Mouse (Mus musculus): ENCODE data around the gene Iqgap2. TPM values are rescaled to one million over a fixed set of nuclear protein-coding genes. Genes with fewer than 3 reads are reported as not detected.

Iqgap2 gene
- total and polyA plus RNA-seq, 3 experiments = 0.27 to 0.32 TPM; not detected in 1

- no peaks in the 10 kb centered on the region for H3K27me3 ChIP-seq (ENCODE audit: control insufficient read depth in 1 of 2, insufficient read depth in 2 of 2, low read length in 2 of 2)
- peaks cover 0 to 27% of the 10 kb centered on the region in 2 experiments; a peak in 2 of 4 replicates for H3K36me3 ChIP-seq (ENCODE audit: control insufficient read depth in 1 of 2, insufficient read depth in 2 of 2, low read length in 2 of 2)
- H3K4me3 ChIP-seq (ENCODE audit: control insufficient read depth in 1 of 2, insufficient read depth in 1 of 2, low read depth in 2 of 2, low read length in 2 of 2) = no peak overlapping the region
- no peak overlapping the region for H3K9ac ChIP-seq (ENCODE audit: control insufficient read depth, low read depth, low read length, poor library complexity, severe bottlenecking)
- DNase-seq (ENCODE audit: low read depth, low spot score) = no peak
- H3K9me3 ChIP-seq (replicated peaks; ENCODE audit: insufficient read depth, low read length) = no peaks in the 10 kb centered on the region
- H3K4me1 ChIP-seq (ENCODE audit: control insufficient read depth in 1 of 2, insufficient read depth in 2 of 2, low read length in 2 of 2) = peaks cover 8 to 31% of the 10 kb centered on the region in 2 experiments
- no peaks in the 10 kb centered on the region for H3K79me2 ChIP-seq (ENCODE audit: control insufficient read depth, insufficient read depth, low read length, poor library complexity)
- TF ChIP-seq NRF1 (IDR thresholded peaks at IDR 0.05; ENCODE audit: insufficient read depth, low read depth, low read length, poor library complexity, severe bottlenecking) (no peak), USF2 (IDR thresholded peaks at IDR 0.05; ENCODE audit: borderline replicate concordance in 1 of 2, insufficient read depth in 1 of 2, low read depth in 1 of 2, low read length in 2 of 2) (no peak), RAD21 (IDR thresholded peaks at IDR 0.05; ENCODE audit: low read depth, low read length) (no peak), GABPA (IDR thresholded peaks at IDR 0.05; ENCODE audit: low read depth, low read length) (no peak), HCFC1 (IDR thresholded peaks at IDR 0.05; ENCODE audit: low read depth, low read length) (no peak), ZMIZ1 (IDR thresholded peaks at IDR 0.05; ENCODE audit: low read depth, low read length) (no peak), MYC (IDR thresholded peaks at IDR 0.05; ENCODE audit: low read depth, low read length) (no peak), POLR2AphosphoS2 (IDR thresholded peaks at IDR 0.05; ENCODE audit: low read length) (no peak), SMC3 (IDR thresholded peaks at IDR 0.05; ENCODE audit: low read depth, low read length) (no peak), USF1 (IDR thresholded peaks at IDR 0.05; ENCODE audit: low read depth, low read length) (no peak), JUND (IDR thresholded peaks at IDR 0.05; ENCODE audit: low read depth, low read length) (no peak), EP300 (IDR thresholded peaks at IDR 0.05; ENCODE audit: low read depth in 1 of 2, low read length in 2 of 2) (no peak), MAFK (IDR thresholded peaks at IDR 0.05; ENCODE audit: borderline replicate concordance, low read depth, low read length) (no peak), MXI1 (IDR thresholded peaks at IDR 0.05; ENCODE audit: low read depth, low read length) (no peak), ZKSCAN1 (IDR thresholded peaks at IDR 0.05; ENCODE audit: low read depth, low read length) (no peak), RCOR1 (IDR thresholded peaks at IDR 0.05; ENCODE audit: low read depth, low read length) (no peak)
- no peak overlapping the region for H3K27ac ChIP-seq (ENCODE audit: control insufficient read depth, low read depth, low read length)
Observed at GRCm38 (mm10) chr13:95659432-95659831, 232.3 kb downstream of the Iqgap2 start.

GRCm38 (mm10) chr13:95657171-95657570 lies 234.6 kb downstream of the Iqgap2 start:
- Histone ChIP-seq H3K9ac (ENCODE audit: control insufficient read depth, low read depth, low read length, poor library complexity, severe bottlenecking) (no peak overlapping the region; the same call in 1 of the 2 replicates), H3K27me3 (ENCODE audit: control insufficient read depth in 1 of 2, insufficient read depth in 2 of 2, low read length in 2 of 2) (no peaks in the 10 kb centered on the region), H3K4me1 (ENCODE audit: control insufficient read depth in 1 of 2, insufficient read depth in 2 of 2, low read length in 2 of 2) (peaks cover 9 to 47% of the 10 kb centered on the region in 2 experiments), H3K79me2 (ENCODE audit: control insufficient read depth, insufficient read depth, low read length, poor library complexity) (no peaks in the 10 kb centered on the region), H3K9me3 (replicated peaks; ENCODE audit: insufficient read depth, low read length) (no peaks in the 10 kb centered on the region), H3K36me3 (ENCODE audit: control insufficient read depth in 1 of 2, insufficient read depth in 2 of 2, low read length in 2 of 2) (peaks cover 0 to 40% of the 10 kb centered on the region in 2 experiments; a peak in 2 of 4 replicates), H3K27ac (ENCODE audit: control insufficient read depth, low read depth, low read length) (peak overlapping the region; percentile 77), H3K4me3 (ENCODE audit: control insufficient read depth in 1 of 2, insufficient read depth in 1 of 2, low read depth in 2 of 2, low read length in 2 of 2) (peak overlapping the region in 1 of 2 experiments; percentile 4; a peak in 1 of 4 replicates)
- peak; percentile 93 for DNase-seq (ENCODE audit: low read depth, low spot score)
- TF ChIP-seq RCOR1 (IDR thresholded peaks at IDR 0.05; ENCODE audit: low read depth, low read length) (peak; percentile 98), POLR2AphosphoS5 (IDR thresholded peaks at IDR 0.05; ENCODE audit: borderline replicate concordance, low read depth, low read length) (no peak), ZMIZ1 (IDR thresholded peaks at IDR 0.05; ENCODE audit: low read depth, low read length) (no peak), TCF12 (IDR thresholded peaks at IDR 0.05; ENCODE audit: low read depth, low read length) (peak; percentile 93), SMC3 (IDR thresholded peaks at IDR 0.05; ENCODE audit: low read depth, low read length) (no peak), ZC3H11A (IDR thresholded peaks at IDR 0.05; ENCODE audit: low read depth, low read length) (no peak), MEF2A (IDR thresholded peaks at IDR 0.05; ENCODE audit: extremely low read depth, insufficient replicate concordance, low read depth, low read length, poor library complexity, severe bottlenecking) (0 out of 2 replicates have a peak, but pooled peaks have one; percentile 15), MYC (IDR thresholded peaks at IDR 0.05; ENCODE audit: low read depth, low read length) (no peak; the same call in 1 of the 2 replicates), RAD21 (IDR thresholded peaks at IDR 0.05; ENCODE audit: low read depth, low read length) (no peak), ZNF384 (IDR thresholded peaks at IDR 0.05; ENCODE audit: low read depth, low read length) (no peak; the same call in 1 of the 2 replicates), MAZ (IDR thresholded peaks at IDR 0.05; ENCODE audit: low read depth, low read length) (peak; percentile 90), ZKSCAN1 (IDR thresholded peaks at IDR 0.05; ENCODE audit: low read depth, low read length) (no peak), CHD1 (IDR thresholded peaks at IDR 0.05; ENCODE audit: low read depth, low read length) (no peak), BHLHE40 (IDR thresholded peaks at IDR 0.05; ENCODE audit: borderline replicate concordance, low read depth, low read length) (peak; percentile 95), ETS1 (IDR thresholded peaks at IDR 0.05; ENCODE audit: low read depth, low read length) (peak; percentile 94), USF2 (IDR thresholded peaks at IDR 0.05; ENCODE audit: borderline replicate concordance in 1 of 2, insufficient read depth in 1 of 2, low read depth in 1 of 2, low read length in 2 of 2) (no peak), POLR2A (IDR thresholded peaks at IDR 0.05; ENCODE audit: control insufficient read depth in 1 of 2, insufficient read depth in 1 of 2, low read depth in 1 of 2, low read length in 2 of 2, poor library complexity in 1 of 2) (no peak), NRF1 (IDR thresholded peaks at IDR 0.05; ENCODE audit: insufficient read depth, low read depth, low read length, poor library complexity, severe bottlenecking) (no peak), NELFE (IDR thresholded peaks at IDR 0.05; ENCODE audit: low read depth, low read length) (no peak), EP300 (IDR thresholded peaks at IDR 0.05; ENCODE audit: low read depth in 1 of 2, low read length in 2 of 2) (peak; percentile 94 to 97), SIN3A (IDR thresholded peaks at IDR 0.05; ENCODE audit: low read length) (peak; percentile 88), MYB (IDR thresholded peaks at IDR 0.05; ENCODE audit: low read depth, low read length) (peak; percentile 72)
